Mouse (Mus musculus) hindbrain, embryonic 14.5 days (tissue): ENCODE results near the gene Kif1a. TPM values are rescaled to one million over a fixed set of nuclear protein-coding genes. Genes with fewer than 3 reads are reported as not detected.

Experiments
- polyA plus RNA-seq: library from polyadenylated mRNA; unstranded; fragments of >200 nt; fragmentation: Nextera tagmentation; extraction: Ambion mirVana; gene quantifications from 2 replicates; pipeline ENCODE4 v1.2.1, GENCODE M21; 2014

Kif1a gene
- polyA plus RNA-seq, 1 experiment from 2014 or later, result 395 TPM

Other genes starting within 250 kb of the Kif1a start
- 1.2 and 1.5 TPM in 2 replicates for gene Ankmy1, start 199.0 kb downstream of the Kif1a start, polyA plus RNA-seq
- gene Dusp28, start 195.0 kb downstream of the Kif1a start, polyA plus RNA-seq, result 12.2 and 12.4 TPM in 2 replicates
- 29.1 and 29.2 TPM in 2 replicates for gene Rnpepl1, start 191.2 kb downstream of the Kif1a start, polyA plus RNA-seq
- gene Capn10, start 167.6 kb downstream of the Kif1a start, polyA plus RNA-seq, result 48.2 and 50.6 TPM in 2 replicates
- 0.32 and 0.98 TPM in 2 replicates for gene Gpr35, start 151.1 kb downstream of the Kif1a start, polyA plus RNA-seq
- gene Aqp12, start 95.6 kb downstream of the Kif1a start, polyA plus RNA-seq, result not detected in 2 replicates
- gene Agxt, start 33.3 kb upstream of the Kif1a start, polyA plus RNA-seq, result not detected in 2 replicates
- gene 2310007B03Rik, start 59.0 kb upstream of the Kif1a start, polyA plus RNA-seq, result 0.26 and 0.33 TPM in 2 replicates
- 0.22 and 0.50 TPM in 2 replicates for gene Crocc2, start 66.8 kb upstream of the Kif1a start, polyA plus RNA-seq
- 9.4 and 10.9 TPM in 2 replicates for gene Sned1, start 133.9 kb upstream of the Kif1a start, polyA plus RNA-seq
- gene Mterf4, start 204.0 kb upstream of the Kif1a start, polyA plus RNA-seq, result 26.9 and 29.8 TPM in 2 replicates
- gene Ppp1r7, start 240.9 kb upstream of the Kif1a start, polyA plus RNA-seq, result 53.3 and 59.0 TPM in 2 replicates
- 4.1 and 4.9 TPM in 2 replicates for gene Pask, start 241.5 kb upstream of the Kif1a start, polyA plus RNA-seq